Mouse (Mus musculus): ENCODE data around the gene Ppp3r2. TPM values are rescaled to one million over a fixed set of nuclear protein-coding genes. Genes with fewer than 3 reads are reported as not detected.

Gene Ppp3r2
- total RNA-seq (2023): not detected

GRCm38 (mm10) chr4:49681812-49682211, at the start of gene Ppp3r2:
Gene Ppp3r2 (minus strand): TSS chr4:49682024.

DNA sequence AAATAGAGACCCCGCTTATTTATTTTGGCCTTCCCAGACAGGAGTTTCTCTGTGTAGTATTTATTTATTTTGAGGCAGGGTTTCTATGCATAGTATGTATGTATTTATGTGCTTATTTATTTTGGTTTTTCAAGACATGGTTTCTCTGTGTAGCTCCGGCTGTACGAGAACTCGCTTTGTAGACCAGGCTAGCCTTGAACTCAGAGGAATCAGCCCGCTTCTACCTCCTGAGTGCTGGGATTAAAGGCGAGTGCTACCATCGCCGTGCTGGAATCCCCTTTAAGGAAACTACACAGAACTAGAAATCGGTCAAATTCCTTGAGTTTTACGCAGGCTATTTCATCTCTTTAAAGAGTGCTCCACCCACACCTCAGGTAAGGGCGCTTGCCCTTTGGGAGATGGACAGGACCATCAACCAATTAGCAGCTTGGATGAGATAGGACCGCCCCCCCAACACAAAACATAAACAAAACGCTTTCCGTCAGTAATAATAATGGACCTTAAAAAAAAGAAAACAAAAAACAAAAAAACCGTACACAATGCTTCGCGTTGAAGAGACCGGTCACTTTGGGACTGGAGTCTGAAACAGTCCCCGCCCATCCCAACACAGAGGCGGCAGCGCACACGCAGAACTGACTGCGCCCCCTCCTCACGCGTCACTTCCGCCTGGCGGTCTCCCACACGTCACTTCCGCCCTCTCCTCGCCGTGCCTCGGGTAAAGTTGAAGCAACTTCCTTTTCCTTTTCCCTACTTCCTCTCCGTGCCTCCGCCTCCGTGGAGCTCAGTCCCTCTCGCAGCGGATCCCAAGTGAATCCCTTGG, 50.3 kb downstream of the Ppp3r2 start, which contains the start of gene Rnf20:
Gene Rnf20, plus strand, starts transcription at position 688 of the 820 bp plus-strand sequence.

Other genes starting within 250 kb of the Ppp3r2 start
- not detected for gene Acnat1, start 208.1 kb downstream of the Ppp3r2 start, total RNA-seq (2023)
- not detected for gene Baat, start 175.5 kb downstream of the Ppp3r2 start, total RNA-seq (2023)
- gene Mrpl50, start 160.9 kb downstream of the Ppp3r2 start, total RNA-seq (2023): 10 to 100 TPM; 12.3 to 14.1 TPM
- gene Zfp189, start 160.8 kb downstream of the Ppp3r2 start, total RNA-seq (2023): 1 to 10 TPM; 6.9 to 7.1 TPM
- gene Aldob, start 132.5 kb downstream of the Ppp3r2 start, total RNA-seq (2023): not detected
- gene Tmem246, start 84.1 kb downstream of the Ppp3r2 start, total RNA-seq (2023): not detected
- 100 to 1,000 TPM; 154 to 155 TPM for gene Rnf20, start 50.0 kb downstream of the Ppp3r2 start, total RNA-seq (2023)
- gene Grin3a, start 163.7 kb upstream of the Ppp3r2 start, total RNA-seq (2023): not detected

Measured in B cell, adult 67 days (primary cell).